Mouse (Mus musculus) cerebellum, postnatal 14 days (tissue): ENCODE measurements around the gene Hist3h2a.

Experiments used
- DNase-seq, 2 experiments: peaks; one replicate each; pipeline ENCODE4 v3.0.0; 2021; ENCODE audit warnings: mixed read lengths in 2 of 2

Gene Hist3h2a

GRCm38 (mm10) chr11:58970831-58971530 lies 16.5 kb downstream of the Hist3h2a start:
- no peak for DNase-seq

DNA sequence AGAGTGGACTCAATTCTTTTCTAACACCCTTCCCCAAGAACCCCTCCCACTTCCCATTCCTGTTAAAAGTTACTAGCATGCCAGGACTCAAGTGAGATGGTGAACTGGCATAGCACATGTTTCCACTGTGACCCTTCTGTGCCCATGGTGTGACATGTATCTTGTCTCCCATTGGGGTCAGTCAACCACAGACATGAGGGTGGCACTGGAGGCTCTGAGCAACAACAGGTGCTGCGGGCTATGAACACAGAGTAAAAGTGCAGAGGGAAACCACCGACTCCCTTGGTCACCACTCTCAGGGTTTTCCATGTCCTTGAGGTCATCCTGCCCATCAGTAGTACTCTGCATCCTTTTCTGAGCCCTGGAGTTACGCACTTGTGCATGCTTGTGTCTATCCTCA lies 17.3 kb downstream of the Hist3h2a start:
- no peak for DNase-seq

DNA sequence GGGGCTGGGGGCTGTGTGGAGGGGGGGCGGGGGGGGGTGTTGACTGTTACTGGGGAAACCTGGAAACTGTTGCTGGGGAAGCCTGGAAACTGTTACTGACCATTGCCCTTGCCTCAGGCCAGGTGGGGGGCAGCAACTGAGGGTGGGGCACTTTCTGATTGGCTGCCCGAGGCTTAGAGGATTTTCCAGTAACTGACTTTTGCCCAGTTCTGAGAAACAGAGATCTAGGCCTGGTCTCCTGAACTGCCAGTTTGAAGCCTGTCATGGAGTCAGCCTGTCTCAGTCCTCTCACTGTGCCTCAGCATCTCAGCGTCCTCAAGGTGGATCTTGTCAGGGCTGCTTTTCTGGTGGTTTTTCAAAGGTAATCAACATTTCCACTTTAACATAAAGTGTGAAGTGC lies 19.9 kb downstream of the Hist3h2a start:
- no peak for DNase-seq

- no peak for DNase-seq
Observed at GRCm38 (mm10) chr11:58977150-58977549, 22.7 kb downstream of the Hist3h2a start.

DNA sequence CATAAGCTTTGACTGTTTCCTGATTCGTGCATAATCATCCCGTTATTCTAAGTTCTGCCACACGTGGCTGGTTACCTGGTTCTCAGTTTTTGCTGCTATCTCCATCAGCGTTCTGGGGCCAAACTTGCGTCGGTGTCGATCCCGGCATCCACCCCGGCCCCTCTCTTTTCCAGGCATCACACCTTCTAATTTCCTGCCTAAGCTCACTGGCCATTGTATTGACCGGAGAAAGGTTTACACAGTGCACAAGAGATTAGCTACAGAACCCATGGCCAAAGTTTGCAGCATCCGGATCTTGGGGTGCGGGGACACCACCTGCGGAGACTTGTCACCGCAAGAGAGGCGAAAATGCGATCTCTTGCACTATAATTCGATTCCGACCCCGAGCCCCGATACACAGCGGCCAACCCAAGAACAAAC lies 23.1 kb downstream of the Hist3h2a start:
- no peak for DNase-seq

DNA sequence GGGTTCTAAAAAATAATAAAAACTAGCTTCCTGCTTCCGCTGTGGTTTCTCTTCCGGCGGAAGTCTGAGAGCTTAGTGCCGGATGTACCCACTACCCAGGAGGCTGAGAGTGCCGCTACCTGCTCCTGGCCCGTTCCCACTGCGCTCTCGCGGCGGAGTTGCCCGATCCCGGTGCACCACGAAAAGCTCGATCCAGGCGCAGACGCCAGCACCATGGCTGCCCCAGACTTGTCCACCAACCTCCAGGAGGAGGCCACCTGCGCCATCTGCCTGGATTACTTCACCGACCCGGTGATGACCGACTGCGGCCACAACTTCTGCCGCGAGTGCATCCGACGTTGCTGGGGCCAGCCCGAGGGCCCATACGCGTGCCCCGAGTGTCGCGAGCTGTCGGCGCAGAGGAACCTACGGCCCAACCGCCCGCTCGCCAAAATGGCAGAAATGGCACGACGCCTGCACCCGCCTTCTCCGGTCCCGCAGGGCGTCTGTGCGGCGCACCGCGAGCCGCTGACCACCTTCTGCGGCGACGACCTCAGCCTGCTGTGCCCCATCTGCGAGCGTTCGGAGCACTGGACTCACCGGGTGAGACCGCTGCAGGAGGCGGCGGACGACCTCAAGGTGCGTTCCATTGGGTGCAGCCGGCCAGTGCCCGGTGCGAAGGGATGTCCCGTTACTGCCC lies 23.7 kb downstream of the Hist3h2a start, which contains the start of gene Trim11:
Gene Trim11 (plus strand): TSS at position 67 of the 679 bp plus-strand sequence.
- DNase-seq: peak; percentile 69 to 73

DNA sequence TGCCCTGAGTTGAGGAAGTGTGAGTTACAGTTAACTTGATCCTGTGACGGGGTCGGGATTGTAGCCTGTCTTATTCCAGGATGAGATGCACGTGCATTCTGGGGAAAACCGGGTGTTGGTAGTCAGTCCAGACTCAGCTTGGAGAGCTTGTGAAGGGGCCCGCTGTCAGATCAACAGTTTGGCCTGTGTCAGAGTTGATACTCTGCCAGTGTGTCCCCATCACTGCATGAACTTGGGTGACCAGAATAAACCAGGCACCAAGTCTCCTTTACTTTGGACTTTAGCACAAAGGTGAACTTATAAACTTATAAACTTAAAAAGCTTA lies 24.2 kb downstream of the Hist3h2a start:
- DNase-seq: no peak

GRCm38 (mm10) chr11:58979183-58979582 lies 24.7 kb downstream of the Hist3h2a start:
- no peak for DNase-seq

GRCm38 (mm10) chr11:58979661-58980060 lies 25.2 kb downstream of the Hist3h2a start:
- no peak for DNase-seq

DNA sequence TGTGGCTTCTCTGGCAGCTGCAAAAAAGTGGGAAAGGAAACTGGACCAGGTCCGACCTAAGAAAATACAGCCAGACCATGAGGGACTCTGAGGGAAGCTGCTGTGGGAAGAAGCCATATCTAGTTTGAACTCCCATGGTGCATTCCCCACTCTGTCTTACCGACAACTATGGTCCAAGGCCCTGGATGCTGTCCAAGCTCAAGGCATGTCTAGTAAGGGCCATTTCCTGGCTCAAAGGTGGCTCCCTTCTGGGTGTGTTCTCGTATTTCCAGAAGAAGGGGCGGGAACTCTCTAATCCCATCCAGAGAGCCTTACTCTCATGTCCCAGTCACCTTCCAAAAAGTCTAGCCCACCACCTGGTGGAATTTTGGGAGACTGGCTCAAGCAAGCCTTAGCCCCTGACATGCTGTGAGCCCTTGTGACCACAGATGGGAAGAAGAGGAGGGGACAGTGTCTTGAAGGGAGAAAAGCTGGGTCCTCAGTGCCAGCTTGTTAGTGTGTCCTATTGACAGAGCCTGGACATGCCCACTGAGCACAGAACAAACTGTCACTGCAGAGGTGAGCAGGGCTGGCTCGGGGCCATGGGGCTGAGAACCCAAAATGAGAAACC lies 26.0 kb downstream of the Hist3h2a start:
- peak in 1 of 2 experiments; percentile 58 for DNase-seq

GRCm38 (mm10) chr11:58981541-58982447 lies 27.3 kb downstream of the Hist3h2a start:
- peak; percentile 39 to 63 for DNase-seq

DNA sequence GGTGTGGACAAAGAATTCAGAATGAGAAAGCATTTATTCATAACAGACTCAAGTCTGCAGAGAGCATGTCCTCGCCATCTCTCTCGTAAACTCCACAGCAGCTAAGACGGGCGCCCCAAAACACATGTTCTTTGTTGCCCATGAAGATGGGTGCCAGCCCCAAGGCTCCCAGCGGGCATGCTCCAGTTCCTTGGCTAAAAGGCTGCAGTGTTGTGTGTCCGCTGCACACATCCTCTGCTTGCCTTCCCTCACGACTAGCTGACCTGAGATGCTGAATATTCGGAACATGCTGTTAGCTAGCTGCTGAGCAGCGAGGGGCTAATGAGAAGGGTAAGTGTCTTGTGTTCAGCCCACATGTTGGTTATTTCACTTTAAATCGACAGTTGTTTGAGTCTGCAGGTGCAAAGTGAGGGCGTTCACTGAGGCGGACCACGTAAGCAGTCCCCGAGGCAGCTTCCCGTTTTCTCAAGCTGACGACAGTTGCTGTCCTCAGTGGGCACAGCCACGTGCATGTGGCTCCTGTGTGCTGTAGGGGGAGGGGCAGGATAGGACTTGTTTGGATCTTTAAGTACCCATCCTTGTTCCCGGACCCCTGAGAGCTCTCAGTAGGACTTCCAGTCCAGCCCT lies 28.1 kb downstream of the Hist3h2a start:
- no peak for DNase-seq

DNA sequence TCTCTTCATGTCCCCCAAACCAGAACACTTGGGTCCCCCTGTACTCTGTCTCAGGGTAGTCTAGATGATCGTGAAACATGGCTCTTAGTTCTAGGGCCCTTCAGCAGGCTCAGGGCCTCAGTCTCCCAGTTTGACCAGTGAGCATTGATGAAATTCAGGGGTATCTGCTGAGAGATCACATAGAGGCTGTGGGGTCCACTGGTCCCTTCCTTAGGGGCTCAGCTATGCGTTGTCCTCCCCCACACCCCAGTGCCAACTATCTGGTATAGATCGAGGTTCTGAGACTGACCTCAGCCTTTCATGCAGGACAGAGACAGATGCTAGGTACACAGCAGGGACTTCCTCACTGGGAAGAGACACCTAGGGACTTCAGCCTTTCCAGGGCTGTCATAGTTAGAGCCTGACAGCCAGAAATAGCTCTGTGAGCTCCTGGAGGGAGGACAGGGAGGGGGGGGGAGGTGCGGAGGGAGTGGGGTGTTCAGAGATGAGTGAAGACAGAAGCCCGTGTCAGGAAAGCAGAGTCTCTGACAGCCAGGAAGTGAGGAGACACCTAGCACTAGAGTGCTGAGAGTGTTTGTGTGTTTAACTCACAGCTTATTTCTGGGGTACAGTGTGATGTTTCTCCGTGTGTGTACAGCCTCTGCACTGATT lies 29.3 kb downstream of the Hist3h2a start:
- no peak for DNase-seq

DNA sequence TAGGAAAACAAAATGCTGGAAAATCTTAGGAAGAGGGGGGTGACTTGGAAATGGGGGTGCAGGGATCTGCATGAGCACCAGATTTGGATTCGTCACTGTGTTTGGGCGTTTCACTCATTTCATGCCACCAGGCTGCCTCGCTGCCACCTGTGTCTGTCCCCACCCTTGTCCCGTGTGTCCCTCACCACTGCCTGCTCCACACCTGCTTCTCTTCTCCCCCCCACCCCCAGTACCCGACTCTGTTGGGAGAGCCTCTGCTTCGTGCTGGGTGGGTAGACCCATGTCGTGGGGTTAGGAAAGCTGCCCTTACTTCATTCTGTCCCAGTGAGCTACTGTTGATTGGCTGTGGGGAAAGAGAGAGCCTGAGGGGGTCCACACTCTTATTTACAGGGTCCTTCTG lies 30.2 kb downstream of the Hist3h2a start:
- no peak for DNase-seq

DNA sequence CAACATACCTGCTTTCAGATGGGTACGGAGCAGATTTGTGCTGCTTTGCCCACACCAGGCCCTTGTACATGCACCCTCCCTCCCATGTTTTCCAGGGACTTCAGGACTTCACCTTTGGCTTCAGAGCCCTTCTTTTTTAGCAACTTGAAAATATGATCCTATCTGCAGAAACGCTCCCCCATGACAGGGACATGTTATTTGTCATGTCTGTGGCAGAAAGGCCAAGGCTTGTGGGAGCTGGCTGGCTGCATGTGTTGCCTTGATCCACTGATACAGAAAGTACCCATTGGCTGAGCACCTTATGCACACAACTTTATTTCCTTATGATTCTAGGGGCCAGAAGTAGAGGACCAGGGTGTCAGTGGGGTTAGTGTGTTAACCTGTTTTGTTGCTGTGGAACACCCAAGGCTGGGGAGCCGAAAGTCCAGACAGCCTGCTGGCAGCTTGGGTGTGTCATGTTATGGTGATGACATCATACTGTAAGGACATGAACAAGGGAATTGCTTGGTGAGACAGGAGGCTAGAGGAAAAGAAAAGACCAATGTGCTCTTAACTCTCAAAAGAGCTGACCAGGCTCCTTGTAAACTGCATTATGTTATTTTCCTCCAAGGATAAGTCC lies 30.9 kb downstream of the Hist3h2a start:
- no peak for DNase-seq

GRCm38 (mm10) chr11:58989166-58989565 lies 34.7 kb downstream of the Hist3h2a start:
- DNase-seq: no peak

DNA sequence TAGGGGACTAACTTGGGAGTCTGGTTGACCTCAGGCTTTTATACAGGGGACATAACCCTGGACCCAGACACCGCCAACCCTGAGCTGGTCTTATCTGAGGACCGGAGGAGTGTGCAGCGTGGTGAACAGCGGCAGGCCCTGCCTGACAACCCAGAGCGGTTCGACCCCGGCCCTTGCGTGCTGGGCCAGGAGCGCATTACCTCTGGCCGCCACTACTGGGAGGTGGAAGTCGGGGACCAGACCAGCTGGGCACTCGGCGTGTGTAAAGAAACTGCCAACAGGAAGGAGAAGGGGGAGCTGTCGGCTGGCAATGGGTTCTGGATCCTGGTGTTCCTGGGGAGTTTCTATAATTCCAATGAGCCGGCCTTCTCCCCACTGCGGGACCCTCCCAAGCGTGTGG lies 35.7 kb downstream of the Hist3h2a start:
- no peak for DNase-seq

- peak in 1 of 2 experiments; percentile 32 for DNase-seq
Observed at GRCm38 (mm10) chr11:58990794-58991193, 36.3 kb downstream of the Hist3h2a start.

- no peak for DNase-seq
Observed at GRCm38 (mm10) chr11:58991911-58992310, 37.4 kb downstream of the Hist3h2a start.

GRCm38 (mm10) chr11:58993091-58993670 lies 38.7 kb downstream of the Hist3h2a start:
- DNase-seq: no peak

GRCm38 (mm10) chr11:58994337-58994826 lies 39.9 kb downstream of the Hist3h2a start:
- peak; percentile 62 to 77 for DNase-seq
